ENCODE assay signal across 11 mouse cellular contexts in genomic region chr11:6704851-6705250, GRCm38 (mm10).
"Had no signal": no experiment of that assay in that cellular context is flagged by ENCODE, and none has a peak within 500 bp of the region (broad histone marks: within the 10 kb centered on the region; RNA-seq: fewer than 3 reads in every experiment).

No protein-coding gene starts in this region.

- H3K9ac ChIP-seq: limb, embryonic 13.5 days; liver, embryonic 14.5 days; stomach, embryonic 15.5 days had no signal

- H3K4me1 ChIP-seq: limb, embryonic 13.5 days; stomach, embryonic 15.5 days had no signal

- H3K27me3 ChIP-seq: limb, embryonic 13.5 days; stomach, embryonic 15.5 days had no signal

- DNase-seq: kidney, adult 11 months; kidney, postnatal 14 days; left cerebral cortex, postnatal 4 days; lung, adult 18-20 months; lung, postnatal 4 days; midbrain, embryonic 14.5 days; thymus, postnatal 36 days had no signal

- H3K27ac ChIP-seq: limb, embryonic 13.5 days; liver, embryonic 14.5 days; midbrain, embryonic 10.5 days; stomach, embryonic 15.5 days had no signal

- H3K4me2 ChIP-seq: limb, embryonic 13.5 days; stomach, embryonic 15.5 days had no signal

- H3K4me3 ChIP-seq: limb, embryonic 13.5 days; midbrain, embryonic 10.5 days; stomach, embryonic 15.5 days had no signal

- H3K36me3 ChIP-seq: limb, embryonic 13.5 days; midbrain, embryonic 10.5 days; stomach, embryonic 15.5 days had no signal

- H3K9me3 ChIP-seq: stomach, embryonic 15.5 days had no signal
